Mouse (Mus musculus) adrenal gland, adult (tissue): Measurements from ENCODE around the gene Gpatch4.

Experiments
- DNase-seq, 2 experiments: peaks; one replicate each; pipeline ENCODE4 v3.0.0; 2022 to 2023; ENCODE audit warnings: low spot score in 1 of 2; ENCODE audit not compliant: inconsistent age in 2 of 2

The Gpatch4 gene

GRCm38 (mm10) chr3:88030608-88031395, 12.1 kb upstream of the Gpatch4 start:
- peak; percentile 74 for DNase-seq

GRCm38 (mm10) chr3:88033506-88033905, 9.4 kb upstream of the Gpatch4 start:
- DNase-seq: no peak

- no peak for DNase-seq
Observed at GRCm38 (mm10) chr3:88035561-88036293, 7.2 kb upstream of the Gpatch4 start.

GRCm38 (mm10) chr3:88049532-88049931, 6.6 kb downstream of the Gpatch4 start:
- DNase-seq: no peak

GRCm38 (mm10) chr3:88057030-88057429, 14.1 kb downstream of the Gpatch4 start:
- no peak for DNase-seq

- DNase-seq: peak; percentile 91 to 96
Observed at GRCm38 (mm10) chr3:88057902-88058696, 15.2 kb downstream of the Gpatch4 start, which contains the start of gene Naxe. TSS of gene Naxe (minus strand) at chr3:88058495.

GRCm38 (mm10) chr3:88068386-88068785, 25.5 kb downstream of the Gpatch4 start:
- no peak for DNase-seq

GRCm38 (mm10) chr3:88071783-88072182, 28.9 kb downstream of the Gpatch4 start:
- peak; percentile 83 to 96 for DNase-seq

- no peak for DNase-seq
Observed at GRCm38 (mm10) chr3:88073631-88074030, 30.7 kb downstream of the Gpatch4 start.

- DNase-seq: no peak
Observed at GRCm38 (mm10) chr3:88074351-88074750, 31.4 kb downstream of the Gpatch4 start.

GRCm38 (mm10) chr3:88074766-88075165, 31.9 kb downstream of the Gpatch4 start:
- no peak for DNase-seq

GRCm38 (mm10) chr3:88077441-88077840, 34.5 kb downstream of the Gpatch4 start:
- no peak for DNase-seq

GRCm38 (mm10) chr3:88078204-88078603, 35.3 kb downstream of the Gpatch4 start, which contains the start of gene Ttc24:
TSS of gene Ttc24 (minus strand) at chr3:88078304.
- DNase-seq: no peak

- peak; percentile 89 to 94 for DNase-seq
Observed at GRCm38 (mm10) chr3:88081345-88082223, 38.7 kb downstream of the Gpatch4 start, which contains the start of gene Iqgap3. TSS of gene Iqgap3 (plus strand) at chr3:88081971.

GRCm38 (mm10) chr3:88082224-88082618, 39.3 kb downstream of the Gpatch4 start:
- no peak for DNase-seq

GRCm38 (mm10) chr3:88082663-88083062, 39.8 kb downstream of the Gpatch4 start:
- peak in 1 of 2 experiments; percentile 35 for DNase-seq

- DNase-seq: no peak
Observed at GRCm38 (mm10) chr3:88084001-88084400, 41.1 kb downstream of the Gpatch4 start.

GRCm38 (mm10) chr3:88085459-88085858, 42.6 kb downstream of the Gpatch4 start:
- DNase-seq: no peak

GRCm38 (mm10) chr3:88087688-88088087, 44.8 kb downstream of the Gpatch4 start:
- peak in 1 of 2 experiments; percentile 76 for DNase-seq

- no peak for DNase-seq
Observed at GRCm38 (mm10) chr3:88090106-88090505, 47.2 kb downstream of the Gpatch4 start.
